Mouse (Mus musculus) neural tube, embryonic 14.5 days (tissue): ENCODE results near the gene Sult6b2. TPM values are rescaled to one million over a fixed set of nuclear protein-coding genes. Genes with fewer than 3 reads are reported as not detected.

Source experiments
- ATAC-seq: fragments of 200-750 bp; cut with Nextera tagmentation; 2 replicates; pipeline ENCODE4 v1.8.0; 2017; ENCODE audit warnings: low read depth, mild to moderate bottlenecking, moderate TSS enrichment, moderate library complexity
- H3K27ac ChIP-seq: fragments of 300-500 bp; sonication (generic); 2 replicates; pipeline ENCODE4 v1.5.1; 2014; ENCODE audit warnings: low read depth, mild to moderate bottlenecking, control low read depth, low read length, moderate library complexity, mixed read lengths
- H3K27me3 ChIP-seq: fragments of 300-500 bp; sonication (generic); 2 replicates; pipeline ENCODE4 v1.6.1; 2014; ENCODE audit warnings: low read length; ENCODE audit not compliant: control insufficient read depth, insufficient read depth
- H3K36me3 ChIP-seq: fragments of 300-500 bp; sonication (generic); 2 replicates; pipeline ENCODE4 v1.6.1; 2014; ENCODE audit warnings: low read length, mixed read lengths; ENCODE audit not compliant: control insufficient read depth, insufficient read depth
- H3K4me1 ChIP-seq: fragments of 300-500 bp; sonication (generic); 2 replicates; pipeline ENCODE4 v1.6.1; 2014; ENCODE audit warnings: low read length; ENCODE audit not compliant: control insufficient read depth, insufficient read depth
- H3K4me2 ChIP-seq: fragments of 300-500 bp; sonication (generic); 2 replicates; pipeline ENCODE4 v1.6.1; 2014; ENCODE audit warnings: mild to moderate bottlenecking, low read depth, low read length, control low read depth
- H3K4me3 ChIP-seq: fragments of 300-500 bp; sonication (generic); 2 replicates; pipeline ENCODE4 v1.5.1; 2014; ENCODE audit warnings: low read depth, low read length, control low read depth, mixed read lengths
- H3K9ac ChIP-seq: fragments of 300-500 bp; sonication (generic); replicated peaks from 2 replicates; pipeline ENCODE4 v1.6.1; 2014; ENCODE audit warnings: low read depth, mild to moderate bottlenecking, control low read depth, low read length, mixed read lengths
- H3K9me3 ChIP-seq: fragments of 300-500 bp; sonication (generic); 2 replicates; pipeline ENCODE4 v1.6.1; 2016; ENCODE audit warnings: low read length; ENCODE audit not compliant: control insufficient read depth
- whole genome bisulfite sequencing: fragments of 180-500 bp; shearing (Covaris S2); extraction: QIAGEN DNeasy Blood & Tissue Kit; methylation state at CpG from one replicate; pipeline ENCODE4 v1.1.7; 2014; 5-methylcytosine and 5-hydroxymethylcytosine counted together
- polyA plus RNA-seq: library from polyadenylated mRNA; unstranded; fragments of >200 nt; fragmentation: Nextera tagmentation; extraction: Ambion mirVana; gene quantifications from 2 replicates; pipeline ENCODE4 v1.2.1, GENCODE M21; 2014

Gene Sult6b2
- polyA plus RNA-seq, 1 experiment from 2014 or later = 0.09 TPM

GRCm38 (mm10) chr6:142788042-142788987 is 16.0 kb downstream of the Sult6b2 start:
- no peaks in the 10 kb centered on the region for H3K9me3 ChIP-seq
- H3K36me3 ChIP-seq = no peaks in the 10 kb centered on the region
- H3K4me1 ChIP-seq = peaks cover 2% of the 10 kb centered on the region
- no peak overlapping the region for H3K4me3 ChIP-seq
- WGBS = 54% methylated on average over 17 of the region's 18 CpGs
- peak; percentile 39; the same call in 1 of the 2 replicates for ATAC-seq
- H3K9ac ChIP-seq = no peak overlapping the region
- no peak overlapping the region for H3K4me2 ChIP-seq
- no peaks in the 10 kb centered on the region for H3K27me3 ChIP-seq
- no peak overlapping the region for H3K27ac ChIP-seq

- H3K36me3 ChIP-seq = no peaks in the 10 kb centered on the region
- no peak overlapping the region for H3K4me2 ChIP-seq
- ATAC-seq = no peak
- H3K9ac ChIP-seq = no peak overlapping the region
- WGBS = 85% methylated on average over 21 of the region's 21 CpGs
- no peaks in the 10 kb centered on the region for H3K4me1 ChIP-seq
- no peaks in the 10 kb centered on the region for H3K27me3 ChIP-seq
- H3K9me3 ChIP-seq = no peaks in the 10 kb centered on the region
- no peak overlapping the region for H3K4me3 ChIP-seq
- H3K27ac ChIP-seq = no peak overlapping the region
Observed at GRCm38 (mm10) chr6:142786106-142786505, 18.2 kb downstream of the Sult6b2 start.

- Histone ChIP-seq H3K9ac (no peak overlapping the region), H3K27ac (no peak overlapping the region), H3K36me3 (no peaks in the 10 kb centered on the region), H3K9me3 (no peaks in the 10 kb centered on the region), H3K27me3 (no peaks in the 10 kb centered on the region), H3K4me1 (no peaks in the 10 kb centered on the region), H3K4me3 (no peak overlapping the region), H3K4me2 (no peak overlapping the region)
- WGBS = 34% methylated on average over 4 of the region's 4 CpGs
- ATAC-seq = no peak
Observed at GRCm38 (mm10) chr6:142785343-142785742, 19.0 kb downstream of the Sult6b2 start.

GRCm38 (mm10) chr6:142781286-142781685 is 23.0 kb downstream of the Sult6b2 start:
- 57% methylated on average over 7 of the region's 7 CpGs for WGBS

GRCm38 (mm10) chr6:142780574-142781033 is 23.7 kb downstream of the Sult6b2 start:
- Histone ChIP-seq H3K9ac (no peak overlapping the region), H3K4me2 (no peak overlapping the region), H3K27me3 (no peaks in the 10 kb centered on the region), H3K4me3 (no peak overlapping the region), H3K4me1 (no peaks in the 10 kb centered on the region), H3K36me3 (no peaks in the 10 kb centered on the region), H3K9me3 (no peaks in the 10 kb centered on the region), H3K27ac (no peak overlapping the region)
- 60% methylated on average over 4 of the region's 4 CpGs for WGBS
- no peak for ATAC-seq

More at GRCm38 (mm10) chr6:142781286-142781685, 23.0 kb downstream of the Sult6b2 start:
- Histone ChIP-seq H3K4me1 (no peaks in the 10 kb centered on the region), H3K4me2 (no peak overlapping the region), H3K36me3 (no peaks in the 10 kb centered on the region), H3K4me3 (no peak overlapping the region), H3K9me3 (no peaks in the 10 kb centered on the region), H3K9ac (no peak overlapping the region), H3K27me3 (no peaks in the 10 kb centered on the region), H3K27ac (no peak overlapping the region)
- ATAC-seq = peak; percentile 49; the same call in 1 of the 2 replicates

GRCm38 (mm10) chr6:142779812-142780573 is 24.3 kb downstream of the Sult6b2 start:
- no peaks in the 10 kb centered on the region for H3K9me3 ChIP-seq
- H3K9ac ChIP-seq = no peak overlapping the region
- no peaks in the 10 kb centered on the region for H3K27me3 ChIP-seq
- no peak overlapping the region for H3K4me2 ChIP-seq
- no peaks in the 10 kb centered on the region for H3K36me3 ChIP-seq
- no peak for ATAC-seq
- WGBS = 62% methylated on average over 14 of the region's 14 CpGs
- H3K27ac ChIP-seq = no peak overlapping the region
- H3K4me1 ChIP-seq = no peaks in the 10 kb centered on the region
- H3K4me3 ChIP-seq = no peak overlapping the region

- ATAC-seq = peak; percentile 66
- Histone ChIP-seq H3K9me3 (no peaks in the 10 kb centered on the region), H3K4me3 (no peak overlapping the region), H3K4me2 (no peak overlapping the region), H3K27ac (no peak overlapping the region), H3K27me3 (no peaks in the 10 kb centered on the region), H3K36me3 (peaks cover 3% of the 10 kb centered on the region), H3K4me1 (no peaks in the 10 kb centered on the region), H3K9ac (no peak overlapping the region)
- 51% methylated on average over 11 of the region's 11 CpGs for WGBS
Observed at GRCm38 (mm10) chr6:142779045-142779811, 25.1 kb downstream of the Sult6b2 start.

- H3K4me2 ChIP-seq = no peak overlapping the region
- no peak for ATAC-seq
- no peak overlapping the region for H3K27ac ChIP-seq
- H3K4me3 ChIP-seq = no peak overlapping the region
- no peaks in the 10 kb centered on the region for H3K4me1 ChIP-seq
- peaks cover 24% of the 10 kb centered on the region for H3K36me3 ChIP-seq
- H3K9me3 ChIP-seq = no peaks in the 10 kb centered on the region
- H3K27me3 ChIP-seq = no peaks in the 10 kb centered on the region
- H3K9ac ChIP-seq = no peak overlapping the region
- 89% methylated on average over 4 of the region's 4 CpGs for WGBS
Observed at GRCm38 (mm10) chr6:142776935-142777334, 27.4 kb downstream of the Sult6b2 start.
